Mouse (Mus musculus) cerebellum, adult 11-12 months (tissue): ENCODE data around the gene Tsen15.

Experiments used
- DNase-seq: peaks from one replicate; pipeline ENCODE4 v3.0.0; 2022

Gene Tsen15

DNA sequence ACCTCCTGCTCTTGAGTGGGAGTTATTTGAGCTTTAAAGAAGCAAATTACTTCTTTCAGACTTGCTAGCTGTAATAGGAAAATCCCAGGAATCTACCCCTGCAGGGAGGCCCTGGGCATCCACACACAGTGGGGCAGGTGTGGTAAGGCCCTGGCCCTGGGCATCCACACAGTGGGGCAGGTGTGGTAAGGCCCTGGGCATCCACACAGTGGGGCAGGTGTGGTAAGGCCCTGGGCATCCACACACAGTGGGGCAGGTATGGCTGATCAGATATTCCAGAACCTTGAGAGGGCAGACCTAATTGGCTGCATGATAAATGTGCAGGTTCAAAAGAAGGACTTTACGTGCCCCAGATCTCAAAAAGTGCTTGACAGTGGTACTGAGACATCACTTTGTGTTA is 1.9 kb downstream of the Tsen15 start:
- no peak for DNase-seq

DNA sequence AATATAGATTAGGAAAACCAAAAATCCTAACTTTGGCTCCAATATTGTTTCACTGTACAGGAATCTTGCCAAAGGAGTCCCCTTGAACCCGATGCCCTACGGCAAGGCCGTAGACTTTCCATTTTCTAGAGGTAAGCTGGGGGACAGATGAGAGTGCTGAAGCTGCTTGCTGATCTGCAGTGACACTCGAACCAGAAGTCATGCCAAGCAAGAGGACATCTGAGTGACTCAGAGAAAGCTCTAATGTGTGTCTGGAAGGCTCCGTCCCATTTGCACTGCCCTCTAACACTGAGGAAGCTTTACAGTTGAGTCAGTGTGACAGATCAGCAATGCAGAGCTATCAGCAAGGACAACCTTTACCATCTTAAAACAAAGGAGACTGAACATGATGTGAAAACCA is 8.2 kb downstream of the Tsen15 start:
- no peak for DNase-seq

DNA sequence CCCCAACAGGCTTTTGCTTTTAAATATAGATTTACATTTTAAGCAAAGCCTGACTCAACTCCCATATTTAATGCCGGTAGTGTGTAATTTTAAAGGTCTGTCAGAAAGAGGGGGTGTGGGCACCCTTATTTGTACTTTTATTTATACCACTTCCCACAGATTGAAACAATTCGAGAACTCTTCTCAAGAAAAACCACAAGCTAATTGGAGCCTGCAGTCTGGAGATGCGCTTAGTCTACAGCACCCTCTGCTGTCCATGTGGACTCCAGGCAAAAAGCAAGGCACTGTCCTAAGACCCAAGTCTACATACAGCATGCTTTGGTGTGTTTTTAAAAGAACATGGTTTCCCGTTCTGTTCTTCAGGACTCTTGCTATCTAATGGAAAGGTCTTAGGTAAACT is 17.3 kb downstream of the Tsen15 start:
- DNase-seq = peak; percentile 55

DNA sequence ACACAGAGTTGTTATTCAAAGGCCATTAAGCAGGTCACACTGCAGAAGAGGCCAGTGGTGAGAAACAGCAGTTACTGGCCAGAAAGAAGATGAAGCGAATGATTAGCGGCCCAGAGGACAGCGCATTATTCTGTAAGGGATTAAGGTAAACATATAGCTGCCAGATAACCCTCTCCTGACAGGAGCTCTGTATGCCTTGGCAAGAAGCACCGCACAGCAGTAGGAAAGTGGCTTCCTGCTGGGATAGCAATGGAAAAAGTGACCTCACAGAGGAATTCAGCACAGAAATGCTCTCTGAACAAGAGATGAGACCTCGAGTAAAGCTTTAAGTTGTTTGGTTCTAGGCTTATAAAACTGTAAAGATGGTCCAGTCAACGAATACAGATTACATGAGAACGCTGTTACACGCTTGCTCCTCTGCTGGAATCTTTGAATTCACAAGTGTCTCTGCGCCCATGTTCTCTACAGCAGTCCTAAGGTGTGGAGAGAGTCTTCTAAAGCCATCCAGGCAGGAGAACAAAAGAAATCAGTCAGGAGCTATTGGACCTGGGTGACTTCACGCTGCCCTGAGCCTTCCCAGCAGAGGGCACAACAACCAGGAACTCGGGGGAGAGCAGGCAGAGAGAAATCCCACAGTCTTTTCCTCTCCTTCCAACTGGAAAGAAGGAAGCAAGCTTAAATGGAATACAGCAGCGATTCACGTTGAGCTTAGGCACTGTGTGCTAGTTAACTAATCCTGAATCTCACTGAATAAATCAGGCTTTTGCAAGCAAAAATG is 18.0 kb downstream of the Tsen15 start:
- DNase-seq = peak; percentile 33

DNA sequence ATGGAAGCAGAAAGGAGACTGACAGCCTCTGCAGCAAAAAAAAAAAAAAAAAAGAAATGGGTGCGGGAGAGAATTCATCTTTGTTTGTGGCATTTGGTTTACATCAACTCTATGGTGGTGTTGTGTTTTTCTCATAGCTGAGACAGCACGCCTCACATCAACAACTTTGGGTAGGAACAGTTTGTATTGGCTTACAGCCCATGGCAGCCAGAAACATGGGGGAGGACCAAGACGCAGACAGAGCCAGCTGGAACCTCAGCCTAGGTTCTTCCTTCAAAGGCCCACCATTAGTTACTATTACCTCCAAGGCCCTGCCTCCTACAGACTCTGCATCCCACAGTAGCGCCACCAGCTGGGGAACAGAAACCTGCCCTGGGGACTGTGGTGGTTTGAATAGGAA is 29.8 kb downstream of the Tsen15 start:
- DNase-seq = no peak

DNA sequence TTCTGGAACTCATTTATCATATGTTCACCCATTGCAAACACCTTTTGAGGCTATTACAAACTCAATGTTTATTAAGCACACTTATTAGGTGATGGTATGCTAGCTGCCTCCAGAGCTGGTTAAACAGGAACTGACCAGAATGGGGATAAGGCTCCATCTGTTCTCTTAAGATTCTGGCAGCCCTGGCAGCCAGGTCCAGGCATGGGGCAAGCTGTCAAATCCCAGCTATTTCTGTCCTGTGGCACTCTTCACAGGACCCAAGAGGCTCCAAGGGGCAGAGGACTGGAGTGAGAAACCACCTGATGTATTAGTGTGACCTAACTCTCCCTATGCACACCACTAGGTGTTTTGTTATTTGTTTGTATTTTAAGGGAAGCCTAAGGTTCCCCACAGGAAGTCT is 38.5 kb downstream of the Tsen15 start:
- DNase-seq = peak; percentile 91

DNA sequence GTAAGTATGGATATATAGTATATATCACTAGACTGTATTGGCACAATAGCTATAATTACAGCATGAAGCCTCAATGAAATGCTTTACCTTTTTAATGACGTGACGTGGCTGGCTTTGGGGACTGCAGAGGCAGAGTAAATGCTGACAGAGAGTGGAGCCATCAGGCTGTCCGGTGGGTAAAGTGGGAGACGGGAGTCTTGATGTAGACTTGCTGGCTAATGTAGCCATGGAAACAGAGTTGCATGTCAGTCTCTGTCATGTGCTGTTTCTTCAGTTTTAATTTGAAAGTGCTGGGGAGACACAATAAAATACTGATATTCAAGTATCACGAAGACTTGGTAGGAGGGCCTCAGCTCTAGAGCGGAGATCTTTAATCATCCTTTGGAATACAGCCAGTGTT is 62.5 kb downstream of the Tsen15 start:
- no peak for DNase-seq
